Mouse (Mus musculus): Measurements from ENCODE around the gene Bcl2l13. TPM values are rescaled to one million over a fixed set of nuclear protein-coding genes. Genes with fewer than 3 reads are reported as not detected.

The Bcl2l13 gene
- polyA plus RNA-seq, 1 experiment from 2014 or later: 23.9 TPM

DNA sequence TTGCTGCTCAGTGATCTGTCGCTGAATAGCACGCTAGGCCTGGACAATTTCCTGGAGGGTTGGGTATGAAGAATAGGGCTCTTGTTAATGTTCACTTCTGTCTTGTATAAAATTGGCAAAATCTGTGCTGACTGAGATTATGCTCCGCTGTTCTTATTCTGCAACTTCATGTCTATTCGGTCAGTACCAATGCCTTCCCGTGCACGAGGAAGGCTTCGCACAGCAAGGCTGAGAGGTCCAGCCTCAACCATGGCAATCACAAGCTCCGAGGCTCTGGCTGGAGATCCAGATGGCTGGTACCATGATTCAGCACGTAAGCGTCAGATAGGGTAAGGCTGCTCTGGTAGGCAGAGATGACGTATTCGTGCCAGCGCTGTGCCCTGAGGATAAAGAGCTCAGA is 105.6 kb downstream of the Bcl2l13 start:
- ATAC-seq (ENCODE audit: insufficient number of reproducible peaks, insufficient read depth, low FRiP score, low read depth): no peak
- Histone ChIP-seq H3K27ac (ENCODE audit: low read length) (no peak overlapping the region), H3K4me2 (replicated peaks; ENCODE audit: low read depth, low read length) (no peak overlapping the region), H3K9ac (replicated peaks; ENCODE audit: low read depth, low read length) (no peak overlapping the region), H3K4me3 (ENCODE audit: low read depth, low read length) (no peak overlapping the region), H3K36me3 (ENCODE audit: control insufficient read depth, insufficient read depth, low read length) (no peaks in the 10 kb centered on the region; the same call in 1 of the 2 replicates), H3K27me3 (ENCODE audit: control insufficient read depth, insufficient read depth, low read length) (no peaks in the 10 kb centered on the region), H3K4me1 (ENCODE audit: control insufficient read depth, insufficient read depth, low read length) (no peaks in the 10 kb centered on the region), H3K9me3 (ENCODE audit: control insufficient read depth, low read depth, low read length) (no peaks in the 10 kb centered on the region)
- WGBS: 93% methylated on average over 13 of the region's 13 CpGs

Small RNAs within 50 kb of the gene (microRNA-seq; reads per million reads assigned to microRNA genes)
- not detected for gene Gm25193

Other genes starting within 250 kb of the Bcl2l13 start
- 2.3 and 3.3 TPM in 2 replicates for gene Cecr2, start 169.8 kb upstream of the Bcl2l13 start, polyA plus RNA-seq (2014; fragmentation: Nextera tagmentation; extraction: Ambion mirVana)
- gene Slc25a18, start 62.6 kb upstream of the Bcl2l13 start, polyA plus RNA-seq (2014; fragmentation: Nextera tagmentation; extraction: Ambion mirVana): 0.20 TPM in 1 of 2 replicates, not detected in the other
- 125 and 128 TPM in 2 replicates for gene Atp6v1e1, start 13.4 kb upstream of the Bcl2l13 start, polyA plus RNA-seq (2014; fragmentation: Nextera tagmentation; extraction: Ambion mirVana)
- 21.1 and 23.8 TPM in 2 replicates for gene Bid, start 80.6 kb downstream of the Bcl2l13 start, polyA plus RNA-seq (2014; fragmentation: Nextera tagmentation; extraction: Ambion mirVana)